Mouse (Mus musculus): Measurements from ENCODE around the gene Adamts2. TPM values are rescaled to one million over a fixed set of nuclear protein-coding genes. Genes with fewer than 3 reads are reported as not detected.

Adamts2 gene
- total and polyA plus RNA-seq, 2 experiments: 1.4 to 2.3 TPM

GRCm38 (mm10) chr11:50599156-50599555, 2.7 kb upstream of the Adamts2 start:
- H3K36me3 ChIP-seq (ENCODE audit: control insufficient read depth, insufficient read depth, low read length): no peaks in the 10 kb centered on the region
- TF ChIP-seq CTCF (IDR thresholded peaks at IDR 0.05; ENCODE audit: low read depth, low read length) (no peak), POLR2A (IDR thresholded peaks at IDR 0.05; ENCODE audit: extremely low read depth, insufficient read depth, low read length) (no peak)
- no peak for DNase-seq (ENCODE audit: extremely low read depth, low read depth, low spot score)
- WGBS: 58% methylated on average over 2 of the region's 2 CpGs
- H3K27ac ChIP-seq (replicated peaks; ENCODE audit: insufficient read depth, low read depth, low read length): no peak overlapping the region
- no peak overlapping the region for H3K9ac ChIP-seq (ENCODE audit: low read depth, low read length)
- H3K27me3 ChIP-seq (ENCODE audit: control insufficient read depth, insufficient read depth, low read length): peaks cover 22% of the 10 kb centered on the region
- no peak overlapping the region for H3K4me3 ChIP-seq (ENCODE audit: insufficient read depth, low read depth, low read length)
- H3K4me1 ChIP-seq (ENCODE audit: control insufficient read depth, insufficient read depth, low read length): no peaks in the 10 kb centered on the region
- no peaks in the 10 kb centered on the region for H3K79me2 ChIP-seq (ENCODE audit: control insufficient read depth, insufficient read depth, low read length)

GRCm38 (mm10) chr11:50602356-50603081, 635 bp downstream of the Adamts2 start:
- TF ChIP-seq POLR2A (IDR thresholded peaks at IDR 0.05; ENCODE audit: extremely low read depth, insufficient read depth, low read length) (no peak), CTCF (IDR thresholded peaks at IDR 0.05; ENCODE audit: low read depth, low read length) (no peak)
- H3K36me3 ChIP-seq (ENCODE audit: control insufficient read depth, insufficient read depth, low read length): no peaks in the 10 kb centered on the region
- peak overlapping the region; percentile 64 for H3K9ac ChIP-seq (ENCODE audit: low read depth, low read length)
- H3K4me1 ChIP-seq (ENCODE audit: control insufficient read depth, insufficient read depth, low read length): no peaks in the 10 kb centered on the region
- no peak for DNase-seq (ENCODE audit: extremely low read depth, low read depth, low spot score)
- H3K27ac ChIP-seq (replicated peaks; ENCODE audit: insufficient read depth, low read depth, low read length): no peak overlapping the region
- H3K4me3 ChIP-seq (ENCODE audit: insufficient read depth, low read depth, low read length): peak overlapping the region; percentile 57
- 3% methylated on average over 59 of the region's 59 CpGs for WGBS
- peaks cover 22% of the 10 kb centered on the region for H3K27me3 ChIP-seq (ENCODE audit: control insufficient read depth, insufficient read depth, low read length)
- H3K79me2 ChIP-seq (ENCODE audit: control insufficient read depth, insufficient read depth, low read length): no peaks in the 10 kb centered on the region

GRCm38 (mm10) chr11:50603082-50603910, 1.4 kb downstream of the Adamts2 start:
- Histone ChIP-seq H3K79me2 (ENCODE audit: control insufficient read depth, insufficient read depth, low read length) (no peaks in the 10 kb centered on the region), H3K27ac (replicated peaks; ENCODE audit: insufficient read depth, low read depth, low read length) (no peak overlapping the region), H3K9ac (ENCODE audit: low read depth, low read length) (peak overlapping the region; percentile 18; the same call in 1 of the 2 replicates), H3K4me1 (ENCODE audit: control insufficient read depth, insufficient read depth, low read length) (no peaks in the 10 kb centered on the region), H3K4me3 (ENCODE audit: insufficient read depth, low read depth, low read length) (peak overlapping the region; percentile 57; the same call in 1 of the 2 replicates), H3K36me3 (ENCODE audit: control insufficient read depth, insufficient read depth, low read length) (no peaks in the 10 kb centered on the region), H3K27me3 (ENCODE audit: control insufficient read depth, insufficient read depth, low read length) (peaks cover 22% of the 10 kb centered on the region)
- no peak for TF ChIP-seq CTCF (IDR thresholded peaks at IDR 0.05; ENCODE audit: low read depth, low read length)
- no peak for TF ChIP-seq POLR2A (IDR thresholded peaks at IDR 0.05; ENCODE audit: extremely low read depth, insufficient read depth, low read length)
- no peak for DNase-seq (ENCODE audit: extremely low read depth, low read depth, low spot score)
- 4% methylated on average over 52 of the region's 52 CpGs for WGBS

- H3K27ac ChIP-seq (replicated peaks; ENCODE audit: insufficient read depth, low read depth, low read length): no peak overlapping the region
- H3K4me1 ChIP-seq (ENCODE audit: control insufficient read depth, insufficient read depth, low read length): no peaks in the 10 kb centered on the region
- no peak for DNase-seq (ENCODE audit: extremely low read depth, low read depth, low spot score)
- no peak for TF ChIP-seq POLR2A (IDR thresholded peaks at IDR 0.05; ENCODE audit: extremely low read depth, insufficient read depth, low read length)
- TF ChIP-seq CTCF (IDR thresholded peaks at IDR 0.05; ENCODE audit: low read depth, low read length): no peak
- WGBS: 63% methylated on average over 16 of the region's 16 CpGs
- no peak overlapping the region for H3K9ac ChIP-seq (ENCODE audit: low read depth, low read length)
- no peaks in the 10 kb centered on the region for H3K79me2 ChIP-seq (ENCODE audit: control insufficient read depth, insufficient read depth, low read length)
- no peaks in the 10 kb centered on the region for H3K36me3 ChIP-seq (ENCODE audit: control insufficient read depth, insufficient read depth, low read length)
- peaks cover 22% of the 10 kb centered on the region for H3K27me3 ChIP-seq (ENCODE audit: control insufficient read depth, insufficient read depth, low read length)
- no peak overlapping the region for H3K4me3 ChIP-seq (ENCODE audit: insufficient read depth, low read depth, low read length)
Observed at GRCm38 (mm10) chr11:50604371-50604770, 2.5 kb downstream of the Adamts2 start.

GRCm38 (mm10) chr11:50611181-50611580, 9.3 kb downstream of the Adamts2 start:
- Histone ChIP-seq H3K4me1 (ENCODE audit: control insufficient read depth, insufficient read depth, low read length) (no peaks in the 10 kb centered on the region), H3K36me3 (ENCODE audit: control insufficient read depth, insufficient read depth, low read length) (no peaks in the 10 kb centered on the region), H3K27me3 (ENCODE audit: control insufficient read depth, insufficient read depth, low read length) (no peaks in the 10 kb centered on the region), H3K27ac (replicated peaks; ENCODE audit: insufficient read depth, low read depth, low read length) (no peak overlapping the region), H3K9ac (ENCODE audit: low read depth, low read length) (no peak overlapping the region), H3K4me3 (ENCODE audit: insufficient read depth, low read depth, low read length) (no peak overlapping the region), H3K79me2 (ENCODE audit: control insufficient read depth, insufficient read depth, low read length) (no peaks in the 10 kb centered on the region)
- DNase-seq (ENCODE audit: extremely low read depth, low read depth, low spot score): no peak
- TF ChIP-seq POLR2A (IDR thresholded peaks at IDR 0.05; ENCODE audit: extremely low read depth, insufficient read depth, low read length): no peak
- TF ChIP-seq CTCF (IDR thresholded peaks at IDR 0.05; ENCODE audit: low read depth, low read length): no peak
- WGBS: 70% methylated on average over 5 of the region's 5 CpGs
